Mouse (Mus musculus) cerebellum, adult 2 months (tissue): ENCODE measurements at regions not wholly inside any gene's neighbourhood (a gene's known extent, or its start where the extent isn't known, plus 50 kb on each side); places are given as distances from the start of the nearest gene placed in this dataset.
A peak's percentile ranks its signal among the peaks of the same experiment; 100 is the strongest.

Experiments used
- DNase-seq, 2 experiments: peaks; one replicate each; pipeline ENCODE4 v3.0.0; 2021
- H3K27ac ChIP-seq: fragments of 200-500 bp; 2 replicates; pipeline ENCODE4 v1.5.1; 2012; ENCODE audit warnings: low read length, control low read depth, inconsistent platforms; ENCODE audit not compliant: insufficient read depth
- H3K27me3 ChIP-seq: fragments of 200-500 bp; 2 replicates; pipeline ENCODE4 v1.6.1; 2012; ENCODE audit warnings: inconsistent platforms, mild to moderate bottlenecking, low read length, moderate library complexity; ENCODE audit not compliant: control insufficient read depth, insufficient read depth
- H3K4me1 ChIP-seq: fragments of 200-500 bp; 2 replicates; pipeline ENCODE4 v1.6.1; 2011; ENCODE audit warnings: low read length; ENCODE audit not compliant: control insufficient read depth, insufficient read depth
- H3K4me3 ChIP-seq: fragments of 200-500 bp; replicated peaks from 2 replicates; pipeline ENCODE3; 2011; ENCODE audit warnings: mild to moderate bottlenecking, low read depth, low read length, control low read depth; ENCODE audit not compliant: insufficient read depth
- CTCF ChIP-seq: fragments of 200-500 bp; IDR thresholded peaks from 2 replicates; pipeline ENCODE4 v1.5.1; 2011; ENCODE audit warnings: low read depth, mild to moderate bottlenecking, control low read depth, low read length, moderate library complexity, borderline replicate concordance; ENCODE audit not compliant: insufficient read depth
- POLR2A ChIP-seq: fragments of 200-500 bp; IDR thresholded peaks from 2 replicates; pipeline ENCODE4 v1.6.1; 2011; ENCODE audit warnings: low read length, control low read depth, borderline replicate concordance; ENCODE audit not compliant: insufficient read depth
- WGBS: fragments of 180-500 bp; shearing (Covaris S2); methylation state at CpG from one replicate; pipeline ENCODE4 v1.1.7; 2018; 5-methylcytosine and 5-hydroxymethylcytosine counted together

DNA sequence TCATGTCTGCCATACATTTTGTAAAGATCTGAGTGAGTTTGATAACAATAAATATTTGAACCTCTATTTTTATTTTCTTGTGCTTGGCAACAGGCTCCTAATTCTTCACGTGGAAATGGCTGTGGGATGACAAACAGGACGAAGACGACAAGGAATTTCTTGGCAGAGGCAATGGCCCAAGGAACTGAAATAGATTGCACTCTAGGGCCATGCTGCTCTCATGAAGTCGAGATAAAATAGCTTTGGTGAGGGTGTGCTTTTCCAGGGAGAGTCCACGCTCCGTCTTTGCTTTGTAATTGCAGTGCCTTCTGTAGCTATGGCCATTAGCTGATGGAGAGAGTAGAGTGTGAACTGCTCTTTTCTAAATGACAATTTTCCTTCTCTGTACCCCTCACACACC lies 50.9 kb upstream of the 1810046K07Rik start:
- Histone ChIP-seq H3K4me1 (no peaks in the 10 kb centered on the region), H3K27ac (no peak overlapping the region), H3K4me3 (no peak overlapping the region), H3K27me3 (no peaks in the 10 kb centered on the region)
- TF ChIP-seq POLR2A (no peak), CTCF (no peak)
- DNase-seq, result no peak
- WGBS, result 57% methylated on average over 6 of the region's 6 CpGs

DNA sequence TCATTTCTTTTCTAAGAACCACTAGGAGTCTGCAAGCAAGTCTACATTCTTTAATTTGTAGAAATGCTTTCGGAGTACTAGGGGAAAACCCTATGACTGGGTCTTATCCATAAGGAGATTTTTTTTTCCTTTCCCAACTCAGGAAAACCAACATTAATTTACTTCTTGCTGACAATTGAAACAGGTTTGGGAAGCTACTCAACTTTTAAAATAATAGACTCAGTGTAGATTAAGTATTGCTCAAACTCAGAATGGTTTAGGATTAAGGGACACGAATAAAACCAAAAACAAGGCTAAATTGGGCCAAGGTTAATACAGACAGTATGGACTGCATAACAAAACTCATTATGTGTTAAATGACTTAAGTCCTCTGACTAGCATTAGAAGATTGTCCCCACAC lies 65.2 kb upstream of the 1810046K07Rik start:
- peaks cover 4% of the 10 kb centered on the region; the same call in 1 of the 2 replicates for H3K4me1 ChIP-seq
- 88% methylated on average over 2 of the region's 2 CpGs for WGBS
- H3K4me3 ChIP-seq, result no peak overlapping the region
- DNase-seq, result no peak
- H3K27ac ChIP-seq, result no peak overlapping the region
- TF ChIP-seq CTCF (no peak), POLR2A (no peak)
- no peaks in the 10 kb centered on the region for H3K27me3 ChIP-seq

DNA sequence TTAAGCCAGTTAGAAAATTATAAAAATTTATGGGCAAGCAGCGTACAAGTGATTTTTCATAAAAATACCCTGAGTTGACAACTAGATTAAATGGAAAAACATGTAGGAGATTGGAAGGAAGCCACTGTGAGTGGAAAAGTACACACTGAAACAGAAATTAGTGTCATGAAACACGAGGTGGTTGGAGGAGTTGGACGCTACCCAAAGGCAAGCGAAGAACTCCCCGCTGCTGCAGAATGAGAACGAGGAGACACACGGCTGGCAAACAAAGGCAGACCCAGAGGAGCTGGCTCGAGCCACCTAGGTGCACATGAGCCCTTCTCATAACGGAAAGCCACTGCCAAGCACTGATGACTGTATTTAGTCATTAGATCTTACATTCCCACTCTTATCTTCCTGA lies 65.7 kb upstream of the 1810046K07Rik start:
- no peak overlapping the region for H3K27ac ChIP-seq
- DNase-seq, result peak; percentile 21 to 40
- H3K27me3 ChIP-seq, result no peaks in the 10 kb centered on the region
- no peak overlapping the region for H3K4me3 ChIP-seq
- TF ChIP-seq CTCF (no peak), POLR2A (no peak)
- peaks cover 4% of the 10 kb centered on the region; the same call in 1 of the 2 replicates for H3K4me1 ChIP-seq
- 9% methylated on average over 9 of the region's 9 CpGs for WGBS

GRCm38 (mm10) chr9:51396801-51397200 lies 68.1 kb upstream of the 1810046K07Rik start:
- Histone ChIP-seq H3K27ac (no peak overlapping the region), H3K4me3 (no peak overlapping the region), H3K4me1 (peaks cover 4% of the 10 kb centered on the region; the same call in 1 of the 2 replicates), H3K27me3 (no peaks in the 10 kb centered on the region)
- TF ChIP-seq POLR2A, result no peak
- no peak for TF ChIP-seq CTCF
- 94% methylated on average over 3 of the region's 3 CpGs for WGBS
- no peak for DNase-seq

DNA sequence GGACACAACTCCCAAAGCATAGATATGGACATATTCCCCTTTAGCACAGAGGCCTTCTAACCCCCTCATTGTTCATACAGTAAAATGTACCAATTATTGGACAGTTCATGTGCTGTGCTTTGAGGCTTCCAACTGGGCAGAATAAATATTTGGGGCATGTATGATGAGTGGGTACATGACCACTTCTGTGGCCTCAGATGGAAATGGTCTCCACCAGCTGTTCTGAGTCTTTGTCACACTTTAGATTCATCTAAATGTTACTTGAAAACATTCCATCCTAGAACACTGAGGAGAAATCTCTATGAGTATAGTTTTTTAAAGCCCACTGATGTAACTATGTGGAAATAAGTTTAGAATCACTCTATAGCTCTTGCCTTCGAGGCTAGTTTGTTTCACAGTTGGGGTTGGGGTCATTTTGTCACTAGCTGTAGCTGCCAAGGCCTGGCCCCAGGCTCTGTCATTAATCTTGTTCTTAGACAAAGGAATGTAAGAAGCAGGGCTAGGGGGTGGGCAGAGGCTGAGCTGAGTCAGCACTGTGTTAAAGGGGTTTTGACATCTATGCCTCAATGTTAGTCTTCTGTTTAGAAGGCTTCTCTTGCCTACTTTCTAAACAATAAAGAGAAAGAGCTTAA lies 69.0 kb upstream of the 1810046K07Rik start:
- no peak for DNase-seq
- Histone ChIP-seq H3K27ac (no peak overlapping the region), H3K27me3 (no peaks in the 10 kb centered on the region), H3K4me1 (peaks cover 4% of the 10 kb centered on the region; the same call in 1 of the 2 replicates), H3K4me3 (no peak overlapping the region)
- WGBS, result 36% methylated on average over 1 of the region's 1 CpGs
- TF ChIP-seq CTCF, result no peak
- TF ChIP-seq POLR2A, result no peak

DNA sequence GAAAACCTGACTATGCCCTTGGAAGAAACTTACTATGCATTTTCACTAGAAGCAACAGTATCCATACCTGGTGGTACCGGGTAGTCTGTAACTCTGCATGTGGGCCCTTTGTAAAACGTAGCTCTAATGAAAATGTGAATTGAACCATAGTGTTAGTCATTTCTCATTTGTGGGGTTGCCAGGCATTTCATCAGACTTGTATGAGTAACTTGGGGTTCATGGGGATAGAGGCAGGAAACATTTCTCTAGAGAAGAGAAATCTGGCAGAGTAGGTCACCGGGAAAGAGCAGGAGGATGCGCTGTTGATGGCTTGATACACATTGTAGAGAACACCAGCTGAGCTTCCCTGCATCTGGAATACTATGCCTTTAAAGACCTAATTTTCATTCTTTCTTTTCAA lies 70.2 kb upstream of the 1810046K07Rik start:
- 72% methylated on average over 4 of the region's 4 CpGs for WGBS

GRCm38 (mm10) chr9:51399356-51399755 lies 70.6 kb upstream of the 1810046K07Rik start:
- 77% methylated on average over 4 of the region's 4 CpGs for WGBS
- Histone ChIP-seq H3K4me1 (peaks cover 4% of the 10 kb centered on the region; the same call in 1 of the 2 replicates), H3K27ac (no peak overlapping the region), H3K27me3 (no peaks in the 10 kb centered on the region), H3K4me3 (no peak overlapping the region)
- DNase-seq, result no peak
- TF ChIP-seq POLR2A (no peak), CTCF (no peak)

More for the DNA sequence above, 70.2 kb upstream of the 1810046K07Rik start:
- H3K4me1 ChIP-seq, result peaks cover 4% of the 10 kb centered on the region; the same call in 1 of the 2 replicates
- no peak for DNase-seq
- H3K27me3 ChIP-seq, result no peaks in the 10 kb centered on the region
- H3K4me3 ChIP-seq, result no peak overlapping the region
- no peak for TF ChIP-seq CTCF
- TF ChIP-seq POLR2A, result no peak
- H3K27ac ChIP-seq, result no peak overlapping the region

DNA sequence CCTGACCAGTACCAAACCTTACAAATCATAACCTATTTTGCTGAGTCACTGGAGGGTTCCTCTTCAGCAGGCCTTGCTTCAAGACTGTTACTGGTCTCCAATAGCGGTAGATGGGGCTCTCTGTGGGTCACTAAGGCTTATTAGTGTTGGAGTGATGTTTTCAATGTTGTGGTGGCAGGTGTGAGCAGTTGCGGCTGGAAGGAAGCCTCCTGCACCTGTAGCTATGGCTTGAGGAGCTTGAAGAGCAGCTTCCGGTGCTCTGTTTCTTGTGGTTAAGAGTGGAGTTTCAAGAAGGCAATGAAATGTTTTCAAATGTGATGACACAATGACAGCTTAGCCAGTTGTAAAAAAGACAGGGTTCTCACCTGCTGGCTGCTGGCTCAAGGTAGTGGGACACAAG lies 73.1 kb upstream of the 1810046K07Rik start:
- TF ChIP-seq CTCF (no peak), POLR2A (no peak)
- WGBS, result 92% methylated on average over 3 of the region's 3 CpGs
- no peak for DNase-seq
- Histone ChIP-seq H3K4me1 (no peaks in the 10 kb centered on the region), H3K4me3 (no peak overlapping the region), H3K27ac (no peak overlapping the region), H3K27me3 (no peaks in the 10 kb centered on the region)
